Mouse (Mus musculus): ENCODE results near the gene Zbtb8b. TPM values are rescaled to one million over a fixed set of nuclear protein-coding genes. Genes with fewer than 3 reads are reported as not detected.
A peak's percentile ranks its signal among the peaks of the same experiment; 100 is the strongest.

The Zbtb8b gene
- polyA plus RNA-seq, 1 experiment from 2014 or later: 1.1 TPM

DNA sequence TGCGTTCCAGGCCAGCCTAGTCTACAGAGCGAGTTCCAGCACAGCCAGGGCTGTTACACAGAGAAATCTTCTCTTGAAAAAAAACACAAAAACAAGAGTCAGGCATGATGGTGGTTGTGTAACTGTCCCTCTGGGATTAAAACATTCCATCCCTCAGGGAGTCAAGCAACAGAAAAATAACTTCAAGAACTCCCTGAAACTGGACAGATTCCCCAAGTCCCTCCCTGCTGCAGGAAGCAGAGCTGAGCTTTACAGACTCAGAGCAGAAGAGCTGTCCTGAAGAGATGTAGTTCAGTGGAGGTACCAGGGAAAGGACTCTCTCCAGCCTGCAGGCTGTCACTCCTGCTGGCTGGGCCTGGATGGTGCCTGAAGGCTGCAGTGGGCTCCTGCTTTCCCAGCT, 58.2 kb downstream of the Zbtb8b start:
- WGBS: 95% methylated on average over 2 of the region's 2 CpGs
- no peak overlapping the region for H3K9ac ChIP-seq (ENCODE audit: low read depth, low read length)
- ATAC-seq: no peak
- no peaks in the 10 kb centered on the region for H3K36me3 ChIP-seq (ENCODE audit: control insufficient read depth, insufficient read depth, low read length)
- H3K9me3 ChIP-seq (ENCODE audit: control insufficient read depth, low read length): no peaks in the 10 kb centered on the region
- H3K27me3 ChIP-seq (replicated peaks; ENCODE audit: control insufficient read depth, insufficient read depth, low read length): no peaks in the 10 kb centered on the region
- H3K4me1 ChIP-seq (ENCODE audit: control insufficient read depth, insufficient read depth, low read length): 0 out of 2 replicates have a peak, but pooled peaks cover 4% of the 10 kb centered on the region
- peak overlapping the region; percentile 31; the same call in 1 of the 2 replicates for H3K27ac ChIP-seq (ENCODE audit: low read length)
- no peak overlapping the region for H3K4me3 ChIP-seq (ENCODE audit: low read length)
- no peak overlapping the region for H3K4me2 ChIP-seq (ENCODE audit: low read depth, low read length)

DNA sequence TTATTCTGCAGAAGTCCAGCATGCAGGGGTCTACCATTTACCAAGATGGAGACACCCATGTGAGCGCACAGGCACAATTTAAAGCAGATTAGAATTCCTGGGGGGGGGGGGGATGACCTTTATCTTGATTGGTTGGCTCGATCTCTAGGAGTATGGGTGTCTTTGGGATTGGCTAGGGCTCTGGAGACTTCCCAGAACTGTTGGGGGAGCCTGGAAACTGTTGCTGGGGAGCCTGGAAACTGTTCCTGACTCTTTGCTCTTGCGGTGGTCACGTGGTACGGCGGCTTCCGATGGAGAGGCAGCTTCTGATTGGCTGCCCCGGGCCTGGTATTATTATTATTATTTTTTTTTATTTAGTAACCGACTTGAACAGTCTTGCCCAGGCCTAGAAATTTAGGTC, 58.6 kb downstream of the Zbtb8b start:
- no peak overlapping the region for H3K4me2 ChIP-seq (ENCODE audit: low read depth, low read length)
- 90% methylated on average over 9 of the region's 9 CpGs for WGBS
- H3K9ac ChIP-seq (ENCODE audit: low read depth, low read length): no peak overlapping the region
- H3K36me3 ChIP-seq (ENCODE audit: control insufficient read depth, insufficient read depth, low read length): no peaks in the 10 kb centered on the region
- no peak overlapping the region for H3K27ac ChIP-seq (ENCODE audit: low read length)
- H3K4me1 ChIP-seq (ENCODE audit: control insufficient read depth, insufficient read depth, low read length): 0 out of 2 replicates have a peak, but pooled peaks cover 4% of the 10 kb centered on the region
- no peaks in the 10 kb centered on the region for H3K27me3 ChIP-seq (replicated peaks; ENCODE audit: control insufficient read depth, insufficient read depth, low read length)
- no peak overlapping the region for H3K4me3 ChIP-seq (ENCODE audit: low read length)
- no peak for ATAC-seq
- no peaks in the 10 kb centered on the region for H3K9me3 ChIP-seq (ENCODE audit: control insufficient read depth, low read length)

DNA sequence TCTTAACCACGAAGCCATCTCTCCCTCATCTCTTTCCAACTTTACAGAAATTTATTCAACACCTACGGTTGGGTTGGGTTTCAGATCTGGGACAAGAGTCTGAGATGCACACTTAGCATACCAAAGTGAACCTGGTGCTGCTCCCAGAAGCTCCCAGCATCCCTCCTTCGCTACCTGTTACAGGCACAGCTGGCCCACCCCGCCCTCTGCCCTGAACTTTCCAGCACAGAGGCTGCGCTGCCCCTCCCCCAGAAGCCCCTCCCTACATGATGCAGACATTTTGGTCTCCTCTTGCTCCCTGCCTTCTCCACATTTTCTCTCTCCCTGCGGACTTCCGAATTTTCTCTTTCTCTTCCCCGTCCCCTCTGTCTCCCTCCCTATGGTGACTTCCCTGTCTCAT, 59.5 kb downstream of the Zbtb8b start:
- H3K4me3 ChIP-seq (ENCODE audit: low read length): no peak overlapping the region
- ATAC-seq: no peak
- peaks cover 6% of the 10 kb centered on the region; the same call in 1 of the 2 replicates for H3K4me1 ChIP-seq (ENCODE audit: control insufficient read depth, insufficient read depth, low read length)
- 81% methylated on average over 8 of the region's 8 CpGs for WGBS
- no peaks in the 10 kb centered on the region for H3K27me3 ChIP-seq (replicated peaks; ENCODE audit: control insufficient read depth, insufficient read depth, low read length)
- H3K9me3 ChIP-seq (ENCODE audit: control insufficient read depth, low read length): no peaks in the 10 kb centered on the region
- no peak overlapping the region for H3K27ac ChIP-seq (ENCODE audit: low read length)
- no peak overlapping the region for H3K9ac ChIP-seq (ENCODE audit: low read depth, low read length)
- H3K4me2 ChIP-seq (ENCODE audit: low read depth, low read length): no peak overlapping the region
- H3K36me3 ChIP-seq (ENCODE audit: control insufficient read depth, insufficient read depth, low read length): no peaks in the 10 kb centered on the region

DNA sequence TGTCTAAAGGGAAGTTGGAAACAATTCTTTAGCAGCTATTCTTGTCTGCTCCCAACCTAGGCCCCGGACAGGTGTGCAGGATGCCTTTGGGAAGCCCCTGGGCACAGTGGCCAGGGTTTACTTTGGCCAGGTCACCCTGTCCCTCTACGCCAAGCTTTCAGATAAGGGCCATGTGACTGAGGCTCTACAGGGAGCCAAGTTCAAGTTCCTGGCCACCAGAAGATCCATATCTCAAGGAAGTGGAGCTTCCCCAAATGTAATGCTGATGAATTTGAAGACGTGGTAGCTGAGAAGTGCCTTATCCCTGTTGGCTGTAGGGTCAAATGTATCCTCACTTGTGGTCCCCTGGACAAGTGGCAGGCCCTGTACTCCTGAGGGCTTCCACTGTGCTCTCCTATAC, 60.8 kb downstream of the Zbtb8b start:
- H3K9ac ChIP-seq (ENCODE audit: low read depth, low read length): no peak overlapping the region
- H3K36me3 ChIP-seq (ENCODE audit: control insufficient read depth, insufficient read depth, low read length): no peaks in the 10 kb centered on the region
- 76% methylated on average over 3 of the region's 3 CpGs for WGBS
- ATAC-seq: no peak
- peaks cover 2% of the 10 kb centered on the region; the same call in 1 of the 2 replicates for H3K4me1 ChIP-seq (ENCODE audit: control insufficient read depth, insufficient read depth, low read length)
- no peak overlapping the region for H3K4me3 ChIP-seq (ENCODE audit: low read length)
- H3K27me3 ChIP-seq (replicated peaks; ENCODE audit: control insufficient read depth, insufficient read depth, low read length): no peaks in the 10 kb centered on the region
- no peaks in the 10 kb centered on the region for H3K9me3 ChIP-seq (ENCODE audit: control insufficient read depth, low read length)
- no peak overlapping the region for H3K27ac ChIP-seq (ENCODE audit: low read length)
- H3K4me2 ChIP-seq (ENCODE audit: low read depth, low read length): no peak overlapping the region

DNA sequence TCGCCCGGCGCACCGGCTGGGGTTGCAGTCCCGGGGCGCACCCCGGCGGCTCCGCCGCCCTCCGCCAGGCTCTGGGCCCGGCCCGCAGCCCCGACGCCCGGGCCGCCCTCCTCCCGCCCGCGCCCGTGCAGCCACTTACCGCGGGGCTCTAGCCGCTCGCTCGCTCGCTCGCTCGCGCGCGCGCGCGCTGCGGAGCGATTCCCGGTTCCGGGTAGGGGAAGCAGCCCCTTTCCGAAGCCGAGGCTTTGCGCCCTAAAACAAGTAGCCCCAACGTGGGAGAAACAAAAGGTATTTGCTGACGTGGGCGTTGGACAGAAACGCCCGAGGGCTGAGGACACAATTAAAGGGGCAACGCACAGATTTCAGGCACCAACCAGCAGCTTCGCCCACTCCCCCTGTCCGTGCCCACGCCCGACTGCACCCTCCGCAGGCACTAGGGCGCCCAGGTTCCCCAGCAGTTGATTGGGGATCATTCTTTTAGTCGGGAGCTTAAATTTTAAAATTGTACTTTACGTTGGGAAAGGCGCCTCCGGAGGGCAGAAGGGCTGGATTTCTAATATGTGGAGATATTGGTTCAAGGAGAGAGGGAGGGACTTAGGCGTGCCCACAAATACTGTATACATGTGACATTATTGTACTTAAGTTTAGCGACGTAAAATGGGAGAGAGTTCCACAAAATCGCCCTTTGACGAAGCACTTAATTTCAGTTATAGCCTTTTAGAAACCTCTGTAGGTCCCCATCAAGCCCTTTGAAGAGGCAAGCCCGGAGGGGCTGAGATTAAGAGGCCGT, 62.9 kb downstream of the Zbtb8b start, which contains the start of gene Zbtb8a:
Zbtb8a (minus strand) TSS at position 516 of the 790 bp plus-strand sequence.
- Histone ChIP-seq H3K27me3 (replicated peaks; ENCODE audit: control insufficient read depth, insufficient read depth, low read length) (no peaks in the 10 kb centered on the region), H3K4me3 (ENCODE audit: low read length) (peak within 1 kb of the TSS; percentile 81), H3K4me1 (ENCODE audit: control insufficient read depth, insufficient read depth, low read length) (peaks cover 10% of the 10 kb centered on the region), H3K9ac (ENCODE audit: low read depth, low read length) (peak within 1 kb of the TSS; percentile 94), H3K27ac (ENCODE audit: low read length) (peak within 1 kb of the TSS; percentile 89), H3K4me2 (ENCODE audit: low read depth, low read length) (peak within 1 kb of the TSS; percentile 56), H3K36me3 (ENCODE audit: control insufficient read depth, insufficient read depth, low read length) (no peaks in the 10 kb centered on the region), H3K9me3 (ENCODE audit: control insufficient read depth, low read length) (no peaks in the 10 kb centered on the region)
- 1% methylated on average over 64 of the region's 65 CpGs for WGBS
- peak; percentile 68 for ATAC-seq

DNA sequence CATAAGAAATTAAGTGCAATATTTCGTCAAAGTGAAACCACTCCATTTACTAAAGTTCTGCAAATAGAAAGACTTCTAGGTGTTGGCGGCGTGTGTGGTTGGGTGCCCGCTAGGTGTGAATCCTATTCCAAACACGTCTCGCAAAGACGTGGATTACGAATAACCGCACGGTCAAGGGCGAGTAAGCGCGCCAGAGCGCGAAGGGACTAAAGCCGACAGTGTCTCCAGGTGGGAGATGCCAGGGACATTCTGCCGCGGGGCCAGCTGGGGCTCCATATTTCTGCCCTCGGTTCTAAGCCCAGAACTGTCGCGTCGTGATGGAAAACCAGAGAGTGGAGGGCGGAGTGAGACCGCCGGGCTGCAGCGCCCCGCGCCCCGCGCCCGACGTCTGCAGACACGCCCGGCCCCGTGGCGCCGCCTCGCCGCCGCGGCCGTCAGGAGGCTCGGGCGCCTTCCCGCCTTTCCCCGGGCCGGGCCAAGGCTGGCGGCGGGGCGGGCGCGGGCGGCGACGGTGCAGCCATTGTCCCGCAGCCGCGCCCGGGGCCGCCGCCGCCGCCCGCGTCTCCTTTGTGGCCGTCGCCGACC, 63.6 kb downstream of the Zbtb8b start:
- WGBS: under 1% methylated on average over 63 of the region's 68 CpGs
- H3K4me2 ChIP-seq (ENCODE audit: low read depth, low read length): peak overlapping the region; percentile 56
- peak overlapping the region; percentile 89 for H3K27ac ChIP-seq (ENCODE audit: low read length)
- peak overlapping the region; percentile 81 for H3K4me3 ChIP-seq (ENCODE audit: low read length)
- H3K9ac ChIP-seq (ENCODE audit: low read depth, low read length): peak overlapping the region; percentile 94
- H3K4me1 ChIP-seq (ENCODE audit: control insufficient read depth, insufficient read depth, low read length): peaks cover 10% of the 10 kb centered on the region
- peak; percentile 64 for ATAC-seq
- no peaks in the 10 kb centered on the region for H3K9me3 ChIP-seq (ENCODE audit: control insufficient read depth, low read length)
- no peaks in the 10 kb centered on the region for H3K27me3 ChIP-seq (replicated peaks; ENCODE audit: control insufficient read depth, insufficient read depth, low read length)
- no peaks in the 10 kb centered on the region for H3K36me3 ChIP-seq (ENCODE audit: control insufficient read depth, insufficient read depth, low read length)

DNA sequence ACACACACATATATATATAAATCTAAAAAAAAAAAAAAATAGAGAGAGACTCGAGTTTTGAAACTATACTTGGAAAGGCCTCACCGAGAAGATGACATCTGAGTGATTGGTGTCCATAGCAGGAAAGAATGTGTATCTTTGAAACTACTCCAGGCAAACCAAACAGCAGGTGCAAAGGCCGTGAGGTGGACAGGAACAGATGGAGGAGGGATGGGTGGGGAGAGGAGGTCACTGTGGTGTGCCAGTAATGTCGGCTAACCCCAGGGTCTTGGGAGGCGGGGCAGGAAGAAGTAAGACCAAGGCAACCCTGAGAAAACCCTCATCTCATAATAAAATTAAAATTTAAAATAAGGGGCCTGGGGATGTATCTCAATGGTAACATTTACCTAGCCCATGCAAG, 64.8 kb downstream of the Zbtb8b start:
- ATAC-seq: no peak
- Histone ChIP-seq H3K9ac (ENCODE audit: low read depth, low read length) (no peak overlapping the region), H3K9me3 (ENCODE audit: control insufficient read depth, low read length) (no peaks in the 10 kb centered on the region), H3K4me1 (ENCODE audit: control insufficient read depth, insufficient read depth, low read length) (peaks cover 10% of the 10 kb centered on the region), H3K27me3 (replicated peaks; ENCODE audit: control insufficient read depth, insufficient read depth, low read length) (no peaks in the 10 kb centered on the region), H3K27ac (ENCODE audit: low read length) (no peak overlapping the region), H3K4me3 (ENCODE audit: low read length) (no peak overlapping the region), H3K36me3 (ENCODE audit: control insufficient read depth, insufficient read depth, low read length) (no peaks in the 10 kb centered on the region), H3K4me2 (ENCODE audit: low read depth, low read length) (no peak overlapping the region)
- 78% methylated on average over 5 of the region's 5 CpGs for WGBS

Other genes with a start within 250 kb of the Zbtb8b start
- gene C77080, start 179.4 kb downstream of the Zbtb8b start, polyA plus RNA-seq (2015; fragmentation: Nextera tagmentation; extraction: Ambion mirVana): 6.5 and 7.5 TPM in 2 replicates
- gene Sync, start 153.2 kb downstream of the Zbtb8b start, polyA plus RNA-seq (2015; fragmentation: Nextera tagmentation; extraction: Ambion mirVana): 1.1 and 1.3 TPM in 2 replicates
- 271 and 297 TPM in 2 replicates for gene Rbbp4, start 105.5 kb downstream of the Zbtb8b start, polyA plus RNA-seq (2015; fragmentation: Nextera tagmentation; extraction: Ambion mirVana)
- 64.2 and 66.9 TPM in 2 replicates for gene Zbtb8os, start 105.2 kb downstream of the Zbtb8b start, polyA plus RNA-seq (2015; fragmentation: Nextera tagmentation; extraction: Ambion mirVana)
- gene Zbtb8a, start 62.7 kb downstream of the Zbtb8b start, polyA plus RNA-seq (2015; fragmentation: Nextera tagmentation; extraction: Ambion mirVana): 13.6 and 14.0 TPM in 2 replicates
- 24.5 and 24.7 TPM in 2 replicates for gene Bsdc1, start 20.7 kb upstream of the Zbtb8b start, polyA plus RNA-seq (2015; fragmentation: Nextera tagmentation; extraction: Ambion mirVana)
- gene Tssk3, start 50.2 kb upstream of the Zbtb8b start, polyA plus RNA-seq (2015; fragmentation: Nextera tagmentation; extraction: Ambion mirVana): not detected in 2 replicates
- not detected in 2 replicates for gene Fam229a, start 50.3 kb upstream of the Zbtb8b start, polyA plus RNA-seq (2015; fragmentation: Nextera tagmentation; extraction: Ambion mirVana)
- gene Marcksl1, start 72.7 kb upstream of the Zbtb8b start, polyA plus RNA-seq (2015; fragmentation: Nextera tagmentation; extraction: Ambion mirVana): 289 and 312 TPM in 2 replicates
- 196 and 207 TPM in 2 replicates for gene Hdac1, start 101.9 kb upstream of the Zbtb8b start, polyA plus RNA-seq (2015; fragmentation: Nextera tagmentation; extraction: Ambion mirVana)
- 6.1 and 7.9 TPM in 2 replicates for gene Lck, start 132.8 kb upstream of the Zbtb8b start, polyA plus RNA-seq (2015; fragmentation: Nextera tagmentation; extraction: Ambion mirVana)
- gene Fam167b, start 137.7 kb upstream of the Zbtb8b start, polyA plus RNA-seq (2015; fragmentation: Nextera tagmentation; extraction: Ambion mirVana): 2.3 and 2.4 TPM in 2 replicates
- gene Eif3i, start 159.8 kb upstream of the Zbtb8b start, polyA plus RNA-seq (2015; fragmentation: Nextera tagmentation; extraction: Ambion mirVana): 255 and 274 TPM in 2 replicates
- gene Tmem234, start 159.8 kb upstream of the Zbtb8b start, polyA plus RNA-seq (2015; fragmentation: Nextera tagmentation; extraction: Ambion mirVana): 180 and 186 TPM in 2 replicates
- 1.6 and 1.7 TPM in 2 replicates for gene Dcdc2b, start 173.4 kb upstream of the Zbtb8b start, polyA plus RNA-seq (2015; fragmentation: Nextera tagmentation; extraction: Ambion mirVana)
- 24.3 and 31.2 TPM in 2 replicates for gene Iqcc, start 178.2 kb upstream of the Zbtb8b start, polyA plus RNA-seq (2015; fragmentation: Nextera tagmentation; extraction: Ambion mirVana)
- 42.7 and 44.6 TPM in 2 replicates for gene Ccdc28b, start 183.1 kb upstream of the Zbtb8b start, polyA plus RNA-seq (2015; fragmentation: Nextera tagmentation; extraction: Ambion mirVana)
- gene Txlna, start 200.2 kb upstream of the Zbtb8b start, polyA plus RNA-seq (2015; fragmentation: Nextera tagmentation; extraction: Ambion mirVana): 54.9 and 55.7 TPM in 2 replicates
- 14.4 and 15.2 TPM in 2 replicates for gene Kpna6, start 231.9 kb upstream of the Zbtb8b start, polyA plus RNA-seq (2015; fragmentation: Nextera tagmentation; extraction: Ambion mirVana)